Mouse (Mus musculus) lung, embryonic 14.5 days (tissue): ENCODE measurements around the gene Caskin2. TPM values are rescaled to one million over a fixed set of nuclear protein-coding genes. Genes with fewer than 3 reads are reported as not detected.
A peak's percentile ranks its signal among the peaks of the same experiment; 100 is the strongest.

Experiments used
- ATAC-seq: fragments of 200-750 bp; cut with Nextera tagmentation; 2 replicates; pipeline ENCODE4 v1.8.0; 2017; ENCODE audit warnings: mild to moderate bottlenecking, moderate TSS enrichment, moderate library complexity; ENCODE audit not compliant: insufficient read depth
- DNase-seq: peaks from one replicate; pipeline ENCODE4 v3.0.0-alpha.2; 2015
- H3K27ac ChIP-seq: fragments of 300-500 bp; sonication (generic); 2 replicates; pipeline ENCODE4 v1.5.1; 2014; ENCODE audit warnings: low read depth, mild to moderate bottlenecking, moderate library complexity
- H3K27me3 ChIP-seq: fragments of 300-500 bp; sonication (generic); 2 replicates; pipeline ENCODE4 v1.6.1; 2014; ENCODE audit warnings: low read length, control low read depth; ENCODE audit not compliant: insufficient read depth
- H3K36me3 ChIP-seq: fragments of 300-500 bp; sonication (generic); 2 replicates; pipeline ENCODE4 v1.6.1; 2014; ENCODE audit warnings: control low read depth; ENCODE audit not compliant: insufficient read depth
- H3K4me1 ChIP-seq: fragments of 300-500 bp; sonication (generic); 2 replicates; pipeline ENCODE4 v1.6.1; 2014; ENCODE audit warnings: antibody characterized with exemption, control low read depth; ENCODE audit not compliant: insufficient read depth
- H3K4me2 ChIP-seq: fragments of 300-500 bp; sonication (generic); 2 replicates; pipeline ENCODE4 v1.6.1; 2014; ENCODE audit warnings: mild to moderate bottlenecking
- H3K4me3 ChIP-seq: fragments of 300-500 bp; sonication (generic); 2 replicates; pipeline ENCODE4 v1.5.1; 2014; ENCODE audit warnings: low read depth, low read length
- H3K9ac ChIP-seq: fragments of 300-500 bp; sonication (generic); 2 replicates; pipeline ENCODE4 v1.6.1; 2014
- H3K9me3 ChIP-seq: fragments of 300-500 bp; sonication (generic); 2 replicates; pipeline ENCODE4 v1.6.1; 2016; ENCODE audit warnings: low read depth, low read length, control low read depth
- CTCF ChIP-seq: IDR thresholded peaks from 2 replicates; pipeline ENCODE4 v1.5.1; 2016; ENCODE audit warnings: antibody characterized with exemption, low read depth
- WGBS: fragments of 180-500 bp; shearing (Covaris S2); extraction: QIAGEN DNeasy Blood & Tissue Kit; methylation state at CpG from one replicate; pipeline ENCODE4 v1.1.7; 2014; 5-methylcytosine and 5-hydroxymethylcytosine counted together
- polyA plus RNA-seq: library from polyadenylated mRNA; unstranded; fragments of >200 nt; fragmentation: Nextera tagmentation; extraction: Ambion mirVana; gene quantifications from 2 replicates; pipeline ENCODE4 v1.2.1, GENCODE M21; 2014

Caskin2 gene
- polyA plus RNA-seq, 1 experiment from 2014 or later, result 23.0 TPM

- 70% methylated on average over 15 of the region's 15 CpGs for WGBS
- Histone ChIP-seq H3K4me1 (no peaks in the 10 kb centered on the region), H3K27me3 (no peaks in the 10 kb centered on the region), H3K4me2 (no peak overlapping the region), H3K27ac (no peak overlapping the region), H3K9me3 (no peaks in the 10 kb centered on the region), H3K9ac (no peak overlapping the region), H3K36me3 (peaks cover 98% of the 10 kb centered on the region), H3K4me3 (no peak overlapping the region)
- ATAC-seq, result no peak
- DNase-seq, result no peak
- no peak for TF ChIP-seq CTCF
Observed at GRCm38 (mm10) chr11:115796898-115797297, 16.5 kb downstream of the Caskin2 start.

- H3K36me3 ChIP-seq, result peaks cover 93% of the 10 kb centered on the region
- no peak overlapping the region for H3K9ac ChIP-seq
- no peaks in the 10 kb centered on the region for H3K27me3 ChIP-seq
- TF ChIP-seq CTCF, result no peak
- no peaks in the 10 kb centered on the region for H3K9me3 ChIP-seq
- H3K27ac ChIP-seq, result no peak overlapping the region
- DNase-seq (no peak), ATAC-seq (no peak)
- H3K4me2 ChIP-seq, result no peak overlapping the region
- H3K4me1 ChIP-seq, result no peaks in the 10 kb centered on the region
- H3K4me3 ChIP-seq, result no peak overlapping the region
- WGBS, result 83% methylated on average over 14 of the region's 14 CpGs
Observed at GRCm38 (mm10) chr11:115792353-115792752, 21.1 kb downstream of the Caskin2 start.

- H3K4me3 ChIP-seq, result no peak overlapping the region
- H3K4me2 ChIP-seq, result no peak overlapping the region
- ATAC-seq (no peak), DNase-seq (no peak)
- no peak for TF ChIP-seq CTCF
- WGBS, result 91% methylated on average over 16 of the region's 16 CpGs
- H3K4me1 ChIP-seq, result no peaks in the 10 kb centered on the region
- peaks cover 92% of the 10 kb centered on the region for H3K36me3 ChIP-seq
- H3K27ac ChIP-seq, result no peak overlapping the region
- H3K27me3 ChIP-seq, result no peaks in the 10 kb centered on the region
- H3K9ac ChIP-seq, result no peak overlapping the region
- H3K9me3 ChIP-seq, result no peaks in the 10 kb centered on the region
Observed at GRCm38 (mm10) chr11:115791919-115792318, 21.5 kb downstream of the Caskin2 start.

- ATAC-seq (no peak), DNase-seq (no peak)
- WGBS, result 95% methylated on average over 7 of the region's 7 CpGs
- no peaks in the 10 kb centered on the region for H3K9me3 ChIP-seq
- no peaks in the 10 kb centered on the region for H3K4me1 ChIP-seq
- H3K4me2 ChIP-seq, result no peak overlapping the region
- no peak overlapping the region for H3K27ac ChIP-seq
- H3K27me3 ChIP-seq, result no peaks in the 10 kb centered on the region
- H3K4me3 ChIP-seq, result no peak overlapping the region
- no peak overlapping the region for H3K9ac ChIP-seq
- peaks cover 79% of the 10 kb centered on the region for H3K36me3 ChIP-seq
- no peak for TF ChIP-seq CTCF
Observed at GRCm38 (mm10) chr11:115789787-115790186, 23.7 kb downstream of the Caskin2 start.

- H3K27me3 ChIP-seq, result no peaks in the 10 kb centered on the region
- DNase-seq, result no peak
- ATAC-seq, result no peak
- peaks cover 50% of the 10 kb centered on the region for H3K36me3 ChIP-seq
- no peaks in the 10 kb centered on the region for H3K9me3 ChIP-seq
- no peak overlapping the region for H3K9ac ChIP-seq
- no peak overlapping the region for H3K4me2 ChIP-seq
- no peak overlapping the region for H3K27ac ChIP-seq
- TF ChIP-seq CTCF, result no peak
- H3K4me1 ChIP-seq, result no peaks in the 10 kb centered on the region
- no peak overlapping the region for H3K4me3 ChIP-seq
- whole genome bisulfite sequencing, result 63% methylated on average over 6 of the region's 6 CpGs
Observed at GRCm38 (mm10) chr11:115786473-115786872, 27.0 kb downstream of the Caskin2 start.

- ATAC-seq (no peak), DNase-seq (no peak)
- H3K4me2 ChIP-seq, result no peak overlapping the region
- H3K9me3 ChIP-seq, result no peaks in the 10 kb centered on the region
- no peaks in the 10 kb centered on the region for H3K27me3 ChIP-seq
- peaks cover 20% of the 10 kb centered on the region for H3K4me1 ChIP-seq
- no peak overlapping the region for H3K9ac ChIP-seq
- peak overlapping the region; percentile 67; the same call in 1 of the 2 replicates for H3K27ac ChIP-seq
- H3K4me3 ChIP-seq, result no peak overlapping the region
- WGBS, result 31% methylated on average over 20 of the region's 20 CpGs
- TF ChIP-seq CTCF, result no peak
- H3K36me3 ChIP-seq, result peaks cover 4% of the 10 kb centered on the region; the same call in 1 of the 2 replicates
Observed at GRCm38 (mm10) chr11:115780141-115781070, 33.0 kb downstream of the Caskin2 start.

- no peaks in the 10 kb centered on the region for H3K27me3 ChIP-seq
- peak overlapping the region; percentile 10 for H3K4me2 ChIP-seq
- ATAC-seq (peak; percentile 94), DNase-seq (peak; percentile 87)
- peaks cover 20% of the 10 kb centered on the region for H3K4me1 ChIP-seq
- 9% methylated on average over 8 of the region's 9 CpGs for WGBS
- no peaks in the 10 kb centered on the region for H3K9me3 ChIP-seq
- H3K4me3 ChIP-seq, result 0 out of 2 replicates have a peak overlapping the region, but pooled peaks have one; percentile 13
- H3K27ac ChIP-seq, result peak overlapping the region; percentile 67
- no peak for TF ChIP-seq CTCF
- 0 out of 2 replicates have a peak, but pooled peaks cover 4% of the 10 kb centered on the region for H3K36me3 ChIP-seq
- H3K9ac ChIP-seq, result peak overlapping the region; percentile 19
Observed at GRCm38 (mm10) chr11:115779038-115779571, 34.3 kb downstream of the Caskin2 start.
